Mouse (Mus musculus) retina, adult 2 months (tissue): ENCODE measurements at regions not wholly inside any gene's neighbourhood (a gene's known extent, or its start where the extent isn't known, plus 50 kb on each side); places are given as distances from the start of the nearest gene placed in this dataset.

Experiments
- DNase-seq: peaks from one replicate; pipeline ENCODE4 v3.0.0-alpha.2; 2012; ENCODE audit warnings: low read depth, low spot score

GRCm38 (mm10) chr4:56619803-56620202, 120.1 kb upstream of the Gm26657 start:
- DNase-seq = no peak

- DNase-seq = no peak
Observed at GRCm38 (mm10) chr4:56619054-56619453, 120.8 kb upstream of the Gm26657 start.

GRCm38 (mm10) chr4:56618433-56618832, 121.4 kb upstream of the Gm26657 start:
- DNase-seq = no peak

GRCm38 (mm10) chr4:56617661-56618360, 122.1 kb upstream of the Gm26657 start:
- no peak for DNase-seq

- DNase-seq = no peak
Observed at GRCm38 (mm10) chr4:56612325-56612724, 127.5 kb upstream of the Gm26657 start.

- DNase-seq = no peak
Observed at GRCm38 (mm10) chr4:56611751-56612150, 128.1 kb upstream of the Gm26657 start.

GRCm38 (mm10) chr4:56610273-56610672, 129.6 kb upstream of the Gm26657 start:
- no peak for DNase-seq

GRCm38 (mm10) chr4:56608701-56609100, 131.2 kb upstream of the Gm26657 start:
- no peak for DNase-seq

- DNase-seq = no peak
Observed at GRCm38 (mm10) chr4:56598398-56598797, 141.5 kb upstream of the Gm26657 start.

- no peak for DNase-seq
Observed at GRCm38 (mm10) chr4:56597931-56598330, 141.9 kb upstream of the Gm26657 start.

GRCm38 (mm10) chr4:56582405-56582804, 157.5 kb upstream of the Gm26657 start:
- DNase-seq = no peak

- no peak for DNase-seq
Observed at GRCm38 (mm10) chr4:56576837-56577548, 162.9 kb upstream of the Gm26657 start.

- DNase-seq = no peak
Observed at GRCm38 (mm10) chr4:56552126-56552525, 187.7 kb upstream of the Gm26657 start.

- DNase-seq = no peak
Observed at GRCm38 (mm10) chr4:56533344-56533985, 206.4 kb upstream of the Gm26657 start.

GRCm38 (mm10) chr4:56532921-56533320, 206.9 kb upstream of the Gm26657 start:
- DNase-seq = no peak

- no peak for DNase-seq
Observed at GRCm38 (mm10) chr4:56528571-56528970, 211.3 kb upstream of the Gm26657 start.

- DNase-seq = no peak
Observed at GRCm38 (mm10) chr4:56524430-56524985, 215.4 kb upstream of the Gm26657 start.

- DNase-seq = no peak
Observed at GRCm38 (mm10) chr4:56507770-56508169, 232.1 kb upstream of the Gm26657 start.

GRCm38 (mm10) chr4:56506786-56507185, 233.1 kb upstream of the Gm26657 start:
- no peak for DNase-seq

GRCm38 (mm10) chr4:56506067-56506466, 233.8 kb upstream of the Gm26657 start:
- DNase-seq = no peak

GRCm38 (mm10) chr4:56492537-56493221, 247.2 kb upstream of the Gm26657 start:
- peak; percentile 42 for DNase-seq

GRCm38 (mm10) chr4:56489361-56489760, 250.5 kb upstream of the Gm26657 start:
- DNase-seq = no peak
